Mouse (Mus musculus) ES-E14 (cell line): ENCODE measurements around the gene Fkbpl. TPM values are rescaled to one million over a fixed set of nuclear protein-coding genes. Genes with fewer than 3 reads are reported as not detected.

ENCODE experiments used
- DNase-seq: peaks from one replicate; pipeline ENCODE4 v3.0.0-alpha.2; 2013; ENCODE audit warnings: low read depth, low spot score
- H3K27ac ChIP-seq: 2 replicates; pipeline ENCODE4 v1.5.1; 2012; ENCODE audit warnings: low read depth, mild to moderate bottlenecking, low read length, moderate library complexity, mixed read lengths; ENCODE audit not compliant: poor library complexity, insufficient read depth, severe bottlenecking
- H3K36me3 ChIP-seq: 2 replicates; pipeline ENCODE4 v1.6.1; 2012; ENCODE audit warnings: mild to moderate bottlenecking, low read length, moderate library complexity, mixed read lengths; ENCODE audit not compliant: control insufficient read depth, poor library complexity, insufficient read depth, severe bottlenecking
- H3K4me1 ChIP-seq, 2 experiments: fragments of 150-350 bp in 1 of 2; sonication (generic) in 1 of 2; 2 replicates each; pipeline ENCODE4 v1.6.1; 2012; ENCODE audit warnings: low read length in 2 of 2, mild to moderate bottlenecking in 1 of 2, mixed read lengths in 1 of 2; ENCODE audit not compliant: control insufficient read depth in 2 of 2, insufficient read depth in 2 of 2, poor library complexity in 1 of 2
- H3K4me3 ChIP-seq, 2 experiments: fragments of 150-350 bp in 1 of 2; sonication (generic) in 1 of 2; 2 replicates each; pipeline ENCODE4 v1.5.1; 2012; ENCODE audit warnings: low read length in 2 of 2, low read depth in 1 of 2, mild to moderate bottlenecking in 1 of 2, mixed read lengths in 1 of 2; ENCODE audit not compliant: insufficient read depth in 1 of 2, poor library complexity in 1 of 2, severe bottlenecking in 1 of 2
- H3K9ac ChIP-seq: 2 replicates; pipeline ENCODE4 v1.6.1; 2012; ENCODE audit warnings: low read depth, mild to moderate bottlenecking, low read length, mixed read lengths; ENCODE audit not compliant: poor library complexity, insufficient read depth, severe bottlenecking
- H3K9me3 ChIP-seq: fragments of 150-350 bp; sonication (generic); 2 replicates; pipeline ENCODE4 v1.6.1; 2012; ENCODE audit warnings: low read depth, mild to moderate bottlenecking, low read length; ENCODE audit not compliant: control insufficient read depth, insufficient read depth
- CHD2 ChIP-seq: IDR thresholded peaks from 2 replicates; pipeline ENCODE4 v1.6.1; 2014; ENCODE audit warnings: mild to moderate bottlenecking, low read depth, low read length, inconsistent platforms
- HCFC1 ChIP-seq: IDR thresholded peaks from 2 replicates; pipeline ENCODE4 v1.6.1; 2012; ENCODE audit warnings: low read length, inconsistent platforms, borderline replicate concordance; ENCODE audit not compliant: insufficient read depth
- MAFK ChIP-seq: IDR thresholded peaks from 2 replicates; pipeline ENCODE4 v1.6.1; 2014; ENCODE audit warnings: mild to moderate bottlenecking, low read depth, low read length, inconsistent platforms; ENCODE audit not compliant: insufficient read depth
- ZC3H11A ChIP-seq: IDR thresholded peaks from 2 replicates; pipeline ENCODE4 v1.6.1; 2012; ENCODE audit warnings: low read depth, mild to moderate bottlenecking, inconsistent platforms, low read length, borderline replicate concordance
- ZNF384 ChIP-seq: IDR thresholded peaks from 2 replicates; pipeline ENCODE4 v1.6.1; 2012; ENCODE audit warnings: low read depth, low read length, inconsistent platforms
- in situ Hi-C, 2 experiments: fragments of 600-800 bp; cut with MboI; formaldehyde crosslinking; loops; one replicate each; pipeline ENCODE4 v1.15.1; 2025; ENCODE audit warnings: low sequenced_read_pairs in 2 of 2, inconsistent platforms in 1 of 2; ENCODE audit not compliant: unreplicated experiment in 2 of 2
- total RNA-seq: library from RNA; depleted of rRNA; stranded (reverse); fragments of 300-350 nt; gene quantifications from 2 replicates; pipeline ENCODE4 v1.2.3, GENCODE M21; 2012

Fkbpl gene
- total RNA-seq, 1 experiment = 7.5 TPM

DNA sequence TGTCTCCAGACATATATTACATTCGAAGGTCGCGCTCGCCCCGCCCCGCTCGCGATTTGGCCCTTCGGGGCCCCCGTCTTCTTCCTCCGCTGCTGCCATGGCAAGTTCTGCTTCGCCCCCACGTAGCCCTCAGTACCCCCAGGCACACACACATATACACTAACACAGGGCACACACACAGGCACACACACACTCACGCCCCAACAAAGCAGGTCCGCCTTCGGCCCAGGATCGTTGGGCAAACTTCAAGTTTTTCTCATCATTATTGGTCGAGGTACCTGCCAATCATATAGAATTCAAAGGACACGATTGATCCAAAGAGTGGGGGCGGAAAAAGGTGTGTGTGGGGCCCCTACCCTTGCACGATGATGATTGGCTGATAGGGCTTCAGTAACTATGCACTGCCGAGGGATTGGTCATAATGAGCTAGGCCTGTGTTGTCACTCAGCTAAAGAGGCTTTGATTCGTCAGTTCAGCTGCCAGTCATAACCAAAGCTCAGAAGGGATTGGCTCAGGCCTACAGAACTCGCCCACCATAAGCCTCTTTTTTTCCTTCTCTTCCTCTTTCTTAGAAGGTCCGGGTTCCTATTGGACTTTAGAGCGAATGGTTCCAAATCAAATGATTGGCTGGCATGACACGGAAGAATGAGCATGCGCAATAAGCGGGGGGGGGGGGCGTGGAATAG, 41.0 kb upstream of the Fkbpl start, which contains the start of gene Rnf5:
TSS of gene Rnf5 (minus strand) at position 316 of the 686 bp plus-strand sequence.
- in situ Hi-C loops = no loop called here
- TF ChIP-seq ZC3H11A (no peak), ZNF384 (peak; percentile 95), MAFK (no peak), HCFC1 (0 out of 2 replicates have a peak, but pooled peaks have one; percentile 35), CHD2 (peak; percentile 99)
- Histone ChIP-seq H3K36me3 (peaks cover 12% of the 10 kb centered on the region), H3K9ac (peak within 1 kb of the TSS; percentile 81), H3K4me3 (peak within 1 kb of the TSS; percentile 94 to 98), H3K27ac (peak within 1 kb of the TSS; percentile 40), H3K4me1 (peaks cover 0 to 10% of the 10 kb centered on the region in 2 experiments; a peak in 1 of 4 replicates), H3K9me3 (no peaks in the 10 kb centered on the region)
- DNase-seq = peak; percentile 100

DNA sequence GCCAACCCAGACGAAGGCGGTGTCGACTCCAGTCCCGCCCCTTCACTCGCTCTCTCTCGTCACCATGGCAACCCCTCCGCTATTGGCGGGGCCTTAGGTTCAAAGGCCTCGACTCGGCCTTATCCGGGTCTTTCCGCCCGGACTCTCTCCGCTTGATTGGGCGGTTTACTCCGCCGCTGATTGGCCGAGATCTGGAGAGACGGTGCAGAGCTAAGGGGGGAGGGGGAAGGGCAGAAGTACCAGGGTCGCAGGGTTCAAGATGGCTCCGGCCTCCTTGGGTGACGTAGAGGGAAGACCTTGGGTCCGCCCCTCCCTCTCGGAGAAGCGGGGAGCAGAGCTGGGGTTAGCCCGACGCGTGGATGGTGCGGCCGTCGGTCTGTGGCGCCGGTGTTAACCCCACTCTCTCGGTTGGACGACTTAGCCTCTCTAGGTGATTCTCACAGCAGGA, 40.5 kb upstream of the Fkbpl start, which contains the start of gene Agpat1:
TSS of gene Agpat1 (plus strand) at position 202 of the 448 bp plus-strand sequence.
- no peaks in the 10 kb centered on the region for H3K9me3 ChIP-seq
- peaks cover 0 to 10% of the 10 kb centered on the region in 2 experiments; a peak in 1 of 4 replicates for H3K4me1 ChIP-seq
- in situ Hi-C loops = no loop called here
- peak within 1 kb of the TSS; percentile 81 for H3K9ac ChIP-seq
- TF ChIP-seq HCFC1 (peak; percentile 43; the same call in 1 of the 2 replicates), CHD2 (no peak)
- DNase-seq = peak; percentile 99
- peak within 1 kb of the TSS; percentile 94 to 98 for H3K4me3 ChIP-seq
- H3K27ac ChIP-seq = peak within 1 kb of the TSS; percentile 51
- H3K36me3 ChIP-seq = peaks cover 12% of the 10 kb centered on the region

DNA sequence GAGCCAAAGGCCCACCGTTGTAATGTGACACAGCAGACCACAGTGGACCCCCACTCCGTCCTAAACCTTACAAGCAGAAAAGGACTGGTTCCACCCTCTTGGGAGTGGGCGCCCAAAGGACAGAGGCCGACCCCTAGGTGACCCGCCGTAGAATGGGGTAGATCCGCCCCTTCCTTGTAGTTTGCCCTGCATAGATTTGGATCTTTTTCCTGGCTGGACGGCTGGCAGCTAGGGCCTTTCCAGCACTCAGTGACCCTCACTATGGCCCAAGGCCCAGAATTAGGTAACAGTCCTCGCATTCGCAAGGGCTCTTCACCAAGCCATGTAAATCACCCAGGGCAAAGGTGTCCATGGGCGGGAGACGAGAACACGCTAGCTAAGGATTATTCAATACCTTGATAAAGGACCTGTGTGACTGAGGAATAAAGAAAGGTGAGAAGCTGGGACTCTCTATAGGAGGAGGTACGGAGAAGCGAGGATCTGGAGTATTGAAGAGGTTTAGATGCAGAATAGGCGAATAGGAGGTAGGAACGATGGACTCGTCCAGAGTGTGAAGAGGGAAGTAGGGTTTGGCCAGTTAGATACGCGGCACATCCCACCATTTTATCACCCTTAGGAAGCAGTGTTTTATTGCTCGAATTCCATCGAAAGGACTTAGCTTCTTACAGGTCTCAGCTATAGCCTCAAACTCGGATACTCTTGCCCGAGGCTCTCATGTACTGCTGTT, 39.9 kb upstream of the Fkbpl start:
- H3K36me3 ChIP-seq = peaks cover 12% of the 10 kb centered on the region
- in situ Hi-C loops = no loop called here
- peak overlapping the region; percentile 94 to 98 for H3K4me3 ChIP-seq
- H3K4me1 ChIP-seq = peaks cover 0 to 8% of the 10 kb centered on the region in 2 experiments; a peak in 1 of 4 replicates
- peak overlapping the region; percentile 51 for H3K27ac ChIP-seq
- TF ChIP-seq HCFC1 (no peak), ZNF384 (no peak), ZC3H11A (no peak), CHD2 (no peak)
- no peak for DNase-seq
- H3K9me3 ChIP-seq = no peaks in the 10 kb centered on the region
- peak overlapping the region; percentile 81 for H3K9ac ChIP-seq

DNA sequence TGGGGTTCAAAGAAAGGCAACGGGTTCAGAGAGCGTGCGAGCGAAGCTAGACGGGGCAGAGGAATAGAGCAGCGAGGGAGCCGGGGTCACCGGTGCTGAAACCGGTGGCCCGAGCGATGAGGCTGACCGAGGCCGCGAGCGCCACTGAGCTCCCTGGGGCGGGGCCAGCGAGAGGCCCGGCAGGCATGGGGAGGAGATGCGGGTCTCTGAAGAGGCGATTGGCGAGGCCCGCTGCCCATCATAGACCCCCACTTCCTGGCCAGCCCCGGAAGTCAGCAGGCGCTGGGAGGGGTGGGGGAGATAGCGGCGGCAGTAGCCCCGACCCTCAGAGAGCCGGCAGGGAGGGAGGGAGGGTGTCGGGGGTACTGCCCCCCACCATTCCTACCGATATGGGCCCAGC, 39.0 kb upstream of the Fkbpl start:
- peak; percentile 90 for DNase-seq
- in situ Hi-C loops = no loop called here
- H3K9me3 ChIP-seq = no peaks in the 10 kb centered on the region
- TF ChIP-seq ZNF384 (no peak), HCFC1 (no peak), CHD2 (peak; percentile 35; the same call in 1 of the 2 replicates), ZC3H11A (no peak), MAFK (no peak)
- peak overlapping the region; percentile 94 to 98 for H3K4me3 ChIP-seq
- peaks cover 6% of the 10 kb centered on the region; the same call in 1 of the 2 replicates for H3K36me3 ChIP-seq
- peak overlapping the region; percentile 73 for H3K27ac ChIP-seq
- H3K9ac ChIP-seq = peak overlapping the region; percentile 89
- H3K4me1 ChIP-seq = peaks cover 0 to 8% of the 10 kb centered on the region in 2 experiments; a peak in 1 of 4 replicates
